Mouse (Mus musculus): ENCODE measurements around the gene Cyp46a1. TPM values are rescaled to one million over a fixed set of nuclear protein-coding genes. Genes with fewer than 3 reads are reported as not detected.

Cyp46a1 gene
- 1.4 and 1.8 TPM in 2 replicates for polyA plus RNA-seq (2014; fragmentation: Nextera tagmentation; extraction: Ambion mirVana)

GRCm38 (mm10) chr12:108333895-108334445 is at the start of gene Cyp46a1:
TSS of gene Cyp46a1 (plus strand) at chr12:108334381.
- Histone ChIP-seq H3K4me2 (ENCODE audit: low read depth, severe bottlenecking) (peak within 1 kb of the TSS; percentile 99), H3K4me1 (ENCODE audit: control insufficient read depth, insufficient read depth, low read length) (peaks cover 8% of the 10 kb centered on the region; the same call in 1 of the 2 replicates), H3K36me3 (ENCODE audit: control insufficient read depth, insufficient read depth, low read length) (no peaks in the 10 kb centered on the region), H3K27ac (replicated peaks; ENCODE audit: low read depth, low read length) (no peak within 1 kb of the TSS), H3K27me3 (ENCODE audit: control insufficient read depth, insufficient read depth, low read length) (peaks cover 17% of the 10 kb centered on the region), H3K9me3 (ENCODE audit: control insufficient read depth, low read length) (no peaks in the 10 kb centered on the region), H3K9ac (ENCODE audit: low read length) (peak within 1 kb of the TSS; percentile 51), H3K4me3 (ENCODE audit: low read depth, low read length) (peak within 1 kb of the TSS; percentile 60)
- WGBS, result 1% methylated on average over 34 of the region's 56 CpGs
- DNase-seq (ENCODE audit: low spot score), result peak; percentile 99
- peak; percentile 93 for ATAC-seq (ENCODE audit: insufficient number of reproducible peaks, low FRiP score, low TSS enrichment, low read depth)

- no peak for ATAC-seq (ENCODE audit: insufficient number of reproducible peaks, low FRiP score, low TSS enrichment, low read depth)
- Histone ChIP-seq H3K9ac (ENCODE audit: low read length) (no peak overlapping the region), H3K4me2 (ENCODE audit: low read depth, severe bottlenecking) (peak overlapping the region; percentile 11; the same call in 1 of the 2 replicates), H3K4me1 (ENCODE audit: control insufficient read depth, insufficient read depth, low read length) (peaks cover 10% of the 10 kb centered on the region), H3K9me3 (ENCODE audit: control insufficient read depth, low read length) (no peaks in the 10 kb centered on the region), H3K4me3 (ENCODE audit: low read depth, low read length) (no peak overlapping the region), H3K36me3 (ENCODE audit: control insufficient read depth, insufficient read depth, low read length) (no peaks in the 10 kb centered on the region), H3K27ac (replicated peaks; ENCODE audit: low read depth, low read length) (no peak overlapping the region), H3K27me3 (ENCODE audit: control insufficient read depth, insufficient read depth, low read length) (no peaks in the 10 kb centered on the region)
- 33% methylated on average over 14 of the region's 14 CpGs for WGBS
- peak; percentile 39 for DNase-seq (ENCODE audit: low spot score)
These were observed 49.5 kb upstream of the Cyp46a1 start for GRCm38 (mm10) chr12:108284455-108285224.

- no peak for ATAC-seq (ENCODE audit: insufficient number of reproducible peaks, low FRiP score, low TSS enrichment, low read depth)
These were observed 48.8 kb upstream of the Cyp46a1 start for GRCm38 (mm10) chr12:108285225-108286011.

GRCm38 (mm10) chr12:108286381-108286780 is 47.8 kb upstream of the Cyp46a1 start:
- H3K9me3 ChIP-seq (ENCODE audit: control insufficient read depth, low read length), result no peaks in the 10 kb centered on the region
- H3K36me3 ChIP-seq (ENCODE audit: control insufficient read depth, insufficient read depth, low read length), result no peaks in the 10 kb centered on the region
- no peak overlapping the region for H3K4me3 ChIP-seq (ENCODE audit: low read depth, low read length)
- ATAC-seq (ENCODE audit: insufficient number of reproducible peaks, low FRiP score, low TSS enrichment, low read depth) (no peak), DNase-seq (ENCODE audit: low spot score) (no peak)
- no peak overlapping the region for H3K4me2 ChIP-seq (ENCODE audit: low read depth, severe bottlenecking)
- no peak overlapping the region for H3K9ac ChIP-seq (ENCODE audit: low read length)
- no peaks in the 10 kb centered on the region for H3K27me3 ChIP-seq (ENCODE audit: control insufficient read depth, insufficient read depth, low read length)
- H3K27ac ChIP-seq (replicated peaks; ENCODE audit: low read depth, low read length), result no peak overlapping the region
- 80% methylated on average over 4 of the region's 4 CpGs for WGBS
- H3K4me1 ChIP-seq (ENCODE audit: control insufficient read depth, insufficient read depth, low read length), result peaks cover 10% of the 10 kb centered on the region

More at GRCm38 (mm10) chr12:108285225-108286011, 48.8 kb upstream of the Cyp46a1 start:
- Histone ChIP-seq H3K9me3 (ENCODE audit: control insufficient read depth, low read length) (no peaks in the 10 kb centered on the region), H3K27me3 (ENCODE audit: control insufficient read depth, insufficient read depth, low read length) (no peaks in the 10 kb centered on the region), H3K4me3 (ENCODE audit: low read depth, low read length) (no peak overlapping the region), H3K27ac (replicated peaks; ENCODE audit: low read depth, low read length) (no peak overlapping the region), H3K36me3 (ENCODE audit: control insufficient read depth, insufficient read depth, low read length) (no peaks in the 10 kb centered on the region), H3K9ac (ENCODE audit: low read length) (no peak overlapping the region), H3K4me2 (ENCODE audit: low read depth, severe bottlenecking) (peak overlapping the region; percentile 11; the same call in 1 of the 2 replicates), H3K4me1 (ENCODE audit: control insufficient read depth, insufficient read depth, low read length) (peaks cover 10% of the 10 kb centered on the region)
- WGBS, result 32% methylated on average over 11 of the region's 11 CpGs
- DNase-seq (ENCODE audit: low spot score), result no peak

GRCm38 (mm10) chr12:108287011-108287410 is 47.2 kb upstream of the Cyp46a1 start:
- no peak overlapping the region for H3K9ac ChIP-seq (ENCODE audit: low read length)
- ATAC-seq (ENCODE audit: insufficient number of reproducible peaks, low FRiP score, low TSS enrichment, low read depth), result no peak
- no peak overlapping the region for H3K4me3 ChIP-seq (ENCODE audit: low read depth, low read length)
- H3K27ac ChIP-seq (replicated peaks; ENCODE audit: low read depth, low read length), result no peak overlapping the region
- H3K27me3 ChIP-seq (ENCODE audit: control insufficient read depth, insufficient read depth, low read length), result no peaks in the 10 kb centered on the region
- 84% methylated on average over 8 of the region's 8 CpGs for WGBS
- no peaks in the 10 kb centered on the region for H3K9me3 ChIP-seq (ENCODE audit: control insufficient read depth, low read length)
- no peak overlapping the region for H3K4me2 ChIP-seq (ENCODE audit: low read depth, severe bottlenecking)
- DNase-seq (ENCODE audit: low spot score), result no peak
- H3K36me3 ChIP-seq (ENCODE audit: control insufficient read depth, insufficient read depth, low read length), result no peaks in the 10 kb centered on the region
- H3K4me1 ChIP-seq (ENCODE audit: control insufficient read depth, insufficient read depth, low read length), result peaks cover 11% of the 10 kb centered on the region

GRCm38 (mm10) chr12:108288127-108288880 is 45.9 kb upstream of the Cyp46a1 start:
- Histone ChIP-seq H3K9me3 (ENCODE audit: control insufficient read depth, low read length) (no peaks in the 10 kb centered on the region), H3K4me2 (ENCODE audit: low read depth, severe bottlenecking) (no peak overlapping the region), H3K4me3 (ENCODE audit: low read depth, low read length) (no peak overlapping the region), H3K27me3 (ENCODE audit: control insufficient read depth, insufficient read depth, low read length) (no peaks in the 10 kb centered on the region), H3K27ac (replicated peaks; ENCODE audit: low read depth, low read length) (no peak overlapping the region), H3K9ac (ENCODE audit: low read length) (no peak overlapping the region), H3K36me3 (ENCODE audit: control insufficient read depth, insufficient read depth, low read length) (no peaks in the 10 kb centered on the region), H3K4me1 (ENCODE audit: control insufficient read depth, insufficient read depth, low read length) (peaks cover 18% of the 10 kb centered on the region)
- ATAC-seq (ENCODE audit: insufficient number of reproducible peaks, low FRiP score, low TSS enrichment, low read depth), result no peak
- DNase-seq (ENCODE audit: low spot score), result no peak
- WGBS, result 74% methylated on average over 19 of the region's 19 CpGs

GRCm38 (mm10) chr12:108292419-108292818 is 41.8 kb upstream of the Cyp46a1 start:
- H3K4me1 ChIP-seq (ENCODE audit: control insufficient read depth, insufficient read depth, low read length), result peaks cover 8% of the 10 kb centered on the region; the same call in 1 of the 2 replicates
- H3K36me3 ChIP-seq (ENCODE audit: control insufficient read depth, insufficient read depth, low read length), result no peaks in the 10 kb centered on the region
- DNase-seq (ENCODE audit: low spot score) (peak; percentile 55), ATAC-seq (ENCODE audit: insufficient number of reproducible peaks, low FRiP score, low TSS enrichment, low read depth) (peak; percentile 67; the same call in 1 of the 2 replicates)
- WGBS, result 6% methylated on average over 9 of the region's 9 CpGs
- no peaks in the 10 kb centered on the region for H3K9me3 ChIP-seq (ENCODE audit: control insufficient read depth, low read length)
- peak overlapping the region; percentile 29; the same call in 1 of the 2 replicates for H3K4me2 ChIP-seq (ENCODE audit: low read depth, severe bottlenecking)
- H3K27me3 ChIP-seq (ENCODE audit: control insufficient read depth, insufficient read depth, low read length), result no peaks in the 10 kb centered on the region
- no peak overlapping the region for H3K4me3 ChIP-seq (ENCODE audit: low read depth, low read length)
- H3K27ac ChIP-seq (replicated peaks; ENCODE audit: low read depth, low read length), result no peak overlapping the region
- no peak overlapping the region for H3K9ac ChIP-seq (ENCODE audit: low read length)
